Comparison of ENCODE assay signal across 8 mouse cellular contexts in the genomic region with DNA sequence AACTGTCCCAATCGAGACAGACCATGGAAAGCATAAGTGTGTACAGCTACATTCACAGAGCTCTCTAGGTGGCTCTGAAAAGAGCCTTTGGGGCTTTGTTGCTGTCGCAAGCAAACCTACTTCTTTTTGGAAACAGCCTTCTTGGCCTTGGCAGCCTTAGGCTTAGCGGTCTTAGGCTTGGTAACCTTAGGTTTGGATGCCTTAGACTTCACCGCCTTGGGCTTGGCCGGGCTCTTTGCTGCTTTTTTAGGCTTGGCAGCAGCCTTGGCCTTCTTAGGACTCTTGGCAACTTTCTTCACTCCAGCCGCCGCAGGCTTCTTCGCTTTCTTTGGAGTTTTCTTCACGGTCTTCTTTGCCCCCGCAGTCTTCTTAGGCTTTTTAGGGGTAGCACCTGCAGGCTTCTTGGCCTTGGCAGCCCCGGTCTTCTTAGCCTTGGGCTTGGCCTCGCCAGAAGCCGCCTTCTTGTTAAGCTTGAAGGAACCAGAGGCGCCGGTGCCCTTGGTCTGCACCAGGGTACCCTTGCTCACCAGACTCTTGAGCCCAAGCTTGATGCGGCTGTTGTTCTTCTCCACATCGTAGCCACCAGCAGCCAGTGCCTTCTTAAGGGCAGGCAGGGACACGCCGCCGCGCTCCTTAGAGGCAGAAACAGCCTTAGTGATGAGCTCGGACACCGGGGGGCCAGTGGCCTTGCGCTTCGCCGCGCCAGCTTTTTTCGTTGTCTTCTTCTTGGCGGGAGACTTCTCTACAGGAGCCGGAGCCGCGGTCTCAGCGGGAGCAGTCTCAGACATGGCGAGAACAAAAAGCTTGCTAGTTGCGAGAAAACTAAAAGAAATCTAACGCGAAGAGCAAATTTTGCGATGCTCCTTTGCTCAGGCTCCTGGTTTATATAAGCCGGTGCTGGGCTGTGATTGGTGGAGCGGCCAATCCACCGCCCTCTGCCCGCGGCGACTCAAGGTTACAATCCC. TPM values are rescaled to one million over a fixed set of nuclear protein-coding genes. Genes with fewer than 3 reads are reported as not detected.
DNase-seq lines count a peak whose midpoint lies in the region; ATAC-seq and TF ChIP-seq lines count a peak whose summit lies in the region.

Gene Hist1h1b, minus strand, starts transcription at position 859 of the 965 bp plus-strand sequence.

- TF ChIP-seq CTCF in liver, adult 2 months (IDR thresholded peaks at IDR 0.05; ENCODE audit: low read depth, low read length): no peak

- H3K9ac ChIP-seq in intestine, embryonic 16.5 days (ENCODE audit: low read depth, low read length): peak within 1 kb of the TSS; percentile 80
- peak within 1 kb of the TSS; percentile 69 for H3K9ac ChIP-seq in liver, adult 2 months (ENCODE audit: low read depth, low read length)

- H3K79me2 ChIP-seq in liver, adult 2 months (ENCODE audit: control insufficient read depth, insufficient read depth, low read length): no peaks in the 10 kb centered on the region

- peak within 1 kb of the TSS; percentile 84 for H3K4me2 ChIP-seq in intestine, embryonic 16.5 days (ENCODE audit: low read depth, low read length)

- peaks cover 11% of the 10 kb centered on the region for H3K4me1 ChIP-seq in intestine, embryonic 16.5 days (ENCODE audit: control insufficient read depth, insufficient read depth, low read length)
- H3K4me1 ChIP-seq in liver, adult 2 months (ENCODE audit: control insufficient read depth, insufficient read depth, low read length): peaks cover 7% of the 10 kb centered on the region

- H3K36me3 ChIP-seq in intestine, embryonic 16.5 days (ENCODE audit: control insufficient read depth, insufficient read depth, low read length): no peaks in the 10 kb centered on the region
- H3K36me3 ChIP-seq in liver, adult 2 months (ENCODE audit: control insufficient read depth, insufficient read depth, low read length): no peaks in the 10 kb centered on the region

- TF ChIP-seq POLR2A in liver, adult 2 months (IDR thresholded peaks at IDR 0.05; ENCODE audit: extremely low read depth, insufficient read depth, low read length): 0 out of 2 replicates have a peak, but pooled peaks have one; percentile 30

- under 1% methylated on average over 44 of the region's 44 CpGs for WGBS in intestine, embryonic 16.5 days
- WGBS in liver, adult 2 months: 1% methylated on average over 44 of the region's 44 CpGs

- H3K27me3 ChIP-seq in intestine, embryonic 16.5 days (replicated peaks; ENCODE audit: control insufficient read depth, insufficient read depth, low read length): no peaks in the 10 kb centered on the region
- no peaks in the 10 kb centered on the region for H3K27me3 ChIP-seq in liver, adult 2 months (ENCODE audit: control insufficient read depth, insufficient read depth, low read length)

- no peaks in the 10 kb centered on the region for H3K9me3 ChIP-seq in intestine, embryonic 16.5 days (ENCODE audit: control insufficient read depth, low read length)

- peak within 1 kb of the TSS; percentile 57 for H3K4me3 ChIP-seq in intestine, embryonic 16.5 days (ENCODE audit: low read length)
- peak within 1 kb of the TSS; percentile 57 for H3K4me3 ChIP-seq in liver, adult 2 months (ENCODE audit: insufficient read depth, low read depth, low read length)

- H3K27ac ChIP-seq in intestine, embryonic 16.5 days (ENCODE audit: low read length): peak within 1 kb of the TSS; percentile 94
- no peak within 1 kb of the TSS for H3K27ac ChIP-seq in liver, adult 2 months (replicated peaks; ENCODE audit: insufficient read depth, low read depth, low read length)

- peak; percentile 34 for ATAC-seq in intestine, embryonic 16.5 days
- no peak for ATAC-seq in monocyte, adult 5-6 weeks (replicated peaks; ENCODE audit: insufficient number of reproducible peaks, low FRiP score, low TSS enrichment, poor library complexity, severe bottlenecking)

- peak; percentile 94 for DNase-seq in 3134 (ENCODE audit: extremely low read depth, insufficient read length, low spot score)
- peak; percentile 54 for DNase-seq in adrenal gland, adult 8-10 months
- peak; percentile 71 for DNase-seq in embryo, embryonic 11.5 days (ENCODE audit: low read depth, low spot score)
- peak in 1 of 2 experiments; percentile 58 for DNase-seq in gastrocnemius, postnatal 4 days (ENCODE audit: low spot score in 2 of 2)
- DNase-seq in liver, adult 2 months (ENCODE audit: extremely low read depth, low read depth, low spot score): peak; percentile 31
- DNase-seq in spleen, postnatal 4 days (ENCODE audit: low spot score in 2 of 2): peak; percentile 88 to 95

RNA-seq across cellular contexts. Expression of gene Hist1h1b, which starts in this region (rescaled TPM):
- 10 to 100 TPM; 13.2 to 18.9 (median 15.8) TPM for total RNA-seq in adrenal gland, adult 8-10 months (2022)
- 100 to 1,000 TPM; 246 to 294 TPM for total RNA-seq in gastrocnemius, postnatal 4 days (2021)
- polyA plus RNA-seq in intestine, embryonic 16.5 days (2015; fragmentation: Nextera tagmentation; extraction: Ambion mirVana): 10.0 and 14.9 TPM in 2 replicates
- 3.5 and 4.5 TPM in 2 replicates for total RNA-seq in liver, adult 2 months (2014; rRNA removed)
- polyA plus RNA-seq in liver, adult 2 months (2012; rRNA removed): 0.35 TPM in 1 of 2 replicates, not detected in the other
- total RNA-seq in monocyte, adult 5-6 weeks (2017): 74.2 to 131 TPM (median 93.8 TPM) in 3 replicates
